Mouse (Mus musculus): ENCODE measurements at regions not wholly inside any gene's neighbourhood (a gene's known extent, or its start where the extent isn't known, plus 50 kb on each side); places are given as distances from the start of the nearest gene placed in this dataset.

GRCm38 (mm10) chr2:129883417-129883816 is 83.1 kb downstream of the Stk35 start:
- ATAC-seq (replicated peaks; ENCODE audit: low FRiP score, low TSS enrichment, poor library complexity, severe bottlenecking): no peak

GRCm38 (mm10) chr2:129884316-129884715 is 84.0 kb downstream of the Stk35 start:
- no peak for ATAC-seq (replicated peaks; ENCODE audit: low FRiP score, low TSS enrichment, poor library complexity, severe bottlenecking)

- ATAC-seq (replicated peaks; ENCODE audit: low FRiP score, low TSS enrichment, poor library complexity, severe bottlenecking): no peak
Measured at GRCm38 (mm10) chr2:129885536-129885935, 85.2 kb downstream of the Stk35 start.

GRCm38 (mm10) chr2:129893231-129893630 is 92.9 kb downstream of the Stk35 start:
- no peak for ATAC-seq (replicated peaks; ENCODE audit: low FRiP score, low TSS enrichment, poor library complexity, severe bottlenecking)

GRCm38 (mm10) chr2:129893832-129894231 is 93.5 kb downstream of the Stk35 start:
- no peak for ATAC-seq (replicated peaks; ENCODE audit: low FRiP score, low TSS enrichment, poor library complexity, severe bottlenecking)

GRCm38 (mm10) chr2:129894906-129895305 is 94.6 kb downstream of the Stk35 start:
- no peak for ATAC-seq (replicated peaks; ENCODE audit: low FRiP score, low TSS enrichment, poor library complexity, severe bottlenecking)

GRCm38 (mm10) chr2:129895369-129895768 is 95.1 kb downstream of the Stk35 start:
- no peak for ATAC-seq (replicated peaks; ENCODE audit: low FRiP score, low TSS enrichment, poor library complexity, severe bottlenecking)

- ATAC-seq (replicated peaks; ENCODE audit: low FRiP score, low TSS enrichment, poor library complexity, severe bottlenecking): no peak
Measured at GRCm38 (mm10) chr2:129896696-129897095, 96.4 kb downstream of the Stk35 start.

- ATAC-seq (replicated peaks; ENCODE audit: low FRiP score, low TSS enrichment, poor library complexity, severe bottlenecking): peak; percentile 51
Measured at GRCm38 (mm10) chr2:129903383-129904135, 103.2 kb downstream of the Stk35 start.

- ATAC-seq (replicated peaks; ENCODE audit: low FRiP score, low TSS enrichment, poor library complexity, severe bottlenecking): peak; percentile 57; the same call in 1 of the 2 replicates
Measured at GRCm38 (mm10) chr2:129904753-129905152, 104.4 kb downstream of the Stk35 start.

GRCm38 (mm10) chr2:129908701-129909425 is 103.3 kb upstream of the Tgm3 start:
- ATAC-seq (replicated peaks; ENCODE audit: low FRiP score, low TSS enrichment, poor library complexity, severe bottlenecking): no peak

- ATAC-seq (replicated peaks; ENCODE audit: low FRiP score, low TSS enrichment, poor library complexity, severe bottlenecking): no peak
Measured at GRCm38 (mm10) chr2:129911203-129911921, 100.8 kb upstream of the Tgm3 start.

GRCm38 (mm10) chr2:129912556-129912955 is 99.6 kb upstream of the Tgm3 start:
- ATAC-seq (replicated peaks; ENCODE audit: low FRiP score, low TSS enrichment, poor library complexity, severe bottlenecking): no peak

GRCm38 (mm10) chr2:129914261-129914660 is 97.9 kb upstream of the Tgm3 start:
- no peak for ATAC-seq (replicated peaks; ENCODE audit: low FRiP score, low TSS enrichment, poor library complexity, severe bottlenecking)

- ATAC-seq (replicated peaks; ENCODE audit: low FRiP score, low TSS enrichment, poor library complexity, severe bottlenecking): no peak
Measured at GRCm38 (mm10) chr2:129916411-129916810, 95.7 kb upstream of the Tgm3 start.

GRCm38 (mm10) chr2:129918141-129918790 is 93.9 kb upstream of the Tgm3 start:
- no peak for ATAC-seq (replicated peaks; ENCODE audit: low FRiP score, low TSS enrichment, poor library complexity, severe bottlenecking)

GRCm38 (mm10) chr2:129919551-129919950 is 92.6 kb upstream of the Tgm3 start:
- no peak for ATAC-seq (replicated peaks; ENCODE audit: low FRiP score, low TSS enrichment, poor library complexity, severe bottlenecking)

- ATAC-seq (replicated peaks; ENCODE audit: low FRiP score, low TSS enrichment, poor library complexity, severe bottlenecking): no peak
Measured at GRCm38 (mm10) chr2:129927218-129927617, 84.9 kb upstream of the Tgm3 start.

- no peak for ATAC-seq (replicated peaks; ENCODE audit: low FRiP score, low TSS enrichment, poor library complexity, severe bottlenecking)
Measured at GRCm38 (mm10) chr2:129933578-129933977, 78.6 kb upstream of the Tgm3 start.

- no peak for ATAC-seq (replicated peaks; ENCODE audit: low FRiP score, low TSS enrichment, poor library complexity, severe bottlenecking)
Measured at GRCm38 (mm10) chr2:129942824-129943223, 69.3 kb upstream of the Tgm3 start.
